Comparison of ENCODE assay signal across 26 mouse cellular contexts in the genomic region with DNA sequence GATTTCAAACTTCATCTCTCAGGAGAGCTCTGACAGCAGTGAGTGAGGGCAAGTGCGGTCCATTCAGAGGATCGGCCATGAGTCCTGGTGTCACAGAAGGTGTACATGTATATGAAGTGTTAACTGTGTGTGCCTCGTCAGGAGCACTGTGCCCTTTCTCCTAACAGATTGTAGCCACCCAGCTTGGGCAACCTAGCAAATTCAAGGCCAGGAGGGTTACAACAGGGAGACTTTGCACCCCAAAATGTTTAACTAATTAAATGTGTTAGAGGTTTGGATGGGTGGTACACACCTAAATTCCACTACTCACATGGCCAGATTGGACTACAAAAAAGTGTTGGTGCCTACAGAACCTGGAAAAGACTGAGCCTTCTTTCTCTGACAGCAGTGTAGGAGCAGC. TPM values are rescaled to one million over a fixed set of nuclear protein-coding genes. Genes with fewer than 3 reads are reported as not detected.
A peak's percentile ranks its signal among the peaks of the same experiment; 100 is the strongest.
DNase-seq lines count a peak whose midpoint lies in the region; ATAC-seq and TF ChIP-seq lines count a peak whose summit lies in the region.
"Had no signal": no experiment of that assay in that cellular context is flagged by ENCODE, and none has a peak within 500 bp of the region (broad histone marks: within the 10 kb centered on the region; RNA-seq: fewer than 3 reads in every experiment).

No protein-coding gene starts in this region.

- H3ac ChIP-seq in myocyte (ENCODE audit: control insufficient read depth, insufficient read length), result no peak overlapping the region

- H3K27ac ChIP-seq in heart, postnatal 0 days (ENCODE audit: low read depth), result peak overlapping the region; percentile 90; the same call in 1 of the 2 replicates
- H3K27ac ChIP-seq in heart, embryonic 11.5 days (ENCODE audit: low read depth, low read length), result no peak overlapping the region
- H3K27ac ChIP-seq in layer of hippocampus, adult 2 months, result peak overlapping the region; percentile 40; the same call in 1 of the 2 replicates
- H3K27ac ChIP-seq in brown adipose tissue, adult 24 weeks (replicated peaks; ENCODE audit: low read depth, low read length), result peak overlapping the region; percentile 64
- H3K27ac ChIP-seq: forebrain, embryonic 13.5 days; hindbrain, embryonic 12.5 days; hindbrain, postnatal 0 days; intestine, embryonic 15.5 days; left cerebral cortex, adult 2 months; limb, embryonic 12.5 days; liver, embryonic 14.5 days; lung, embryonic 15.5 days; midbrain, embryonic 10.5 days had no signal

- TF ChIP-seq CTCF in heart, postnatal 0 days (IDR thresholded peaks at IDR 0.05; ENCODE audit: low read depth), result no peak
- TF ChIP-seq CTCF in layer of hippocampus, adult 2 months (conservative IDR thresholded peaks at IDR 0.05), result no peak

- no peak for TF ChIP-seq POLR2A in myocyte (IDR thresholded peaks at IDR 0.05; ENCODE audit: insufficient read length, low read depth)

- no peak for ATAC-seq in heart, postnatal 0 days (ENCODE audit: insufficient read depth, low read depth)
- no peak for ATAC-seq in heart, embryonic 11.5 days (replicated peaks; ENCODE audit: insufficient number of reproducible peaks, low FRiP score, low TSS enrichment)
- ATAC-seq: forebrain, embryonic 13.5 days; hindbrain, postnatal 0 days; intestine, embryonic 15.5 days had no signal

- no peak overlapping the region for H3K4me3 ChIP-seq in heart, postnatal 0 days (ENCODE audit: low read depth, low read length)
- H3K4me3 ChIP-seq in heart, embryonic 11.5 days (ENCODE audit: low read depth, low read length), result no peak overlapping the region
- no peak overlapping the region for H3K4me3 ChIP-seq in layer of hippocampus, adult 2 months
- H3K4me3 ChIP-seq in brown adipose tissue, adult 24 weeks (ENCODE audit: insufficient read depth, low read depth, low read length), result no peak overlapping the region
- no peak overlapping the region for H3K4me3 ChIP-seq in myocyte
- H3K4me3 ChIP-seq: erythroblast, embryonic 14.5 days; forebrain, embryonic 13.5 days; heart, embryonic 13.5 days; hindbrain, embryonic 12.5 days; intestine, embryonic 15.5 days; left cerebral cortex, adult 2 months; limb, embryonic 12.5 days; lung, embryonic 15.5 days; midbrain, embryonic 10.5 days had no signal

- H3K36me3 ChIP-seq in heart, postnatal 0 days (replicated peaks; ENCODE audit: control insufficient read depth, insufficient read depth, low read length), result peaks cover 17% of the 10 kb centered on the region
- H3K36me3 ChIP-seq in heart, embryonic 11.5 days (ENCODE audit: control insufficient read depth, insufficient read depth, low read length), result peaks cover 6% of the 10 kb centered on the region
- peaks cover 13% of the 10 kb centered on the region for H3K36me3 ChIP-seq in myocyte (ENCODE audit: control insufficient read depth, insufficient read depth)

- no peak for DNase-seq in heart, postnatal 0 days (ENCODE audit: low spot score)
- DNase-seq in layer of hippocampus, adult 2 months (ENCODE audit: low spot score in 2 of 2), result no peak
- no peak for DNase-seq in layer of hippocampus, postnatal 10 days (ENCODE audit: low spot score in 2 of 2)
- DNase-seq: adrenal gland, postnatal 25 days; B cell, adult 2 months; cerebellum, adult 2 months; cerebellum, postnatal 14 days; gastrocnemius, postnatal 25 days; heart, adult 11 months; heart, postnatal 36 days; kidney, postnatal 10 days; thymus, postnatal 4 days had no signal

- H3K4me1 ChIP-seq in heart, postnatal 0 days (ENCODE audit: control insufficient read depth, insufficient read depth), result peaks cover 28% of the 10 kb centered on the region
- 0 out of 2 replicates have a peak, but pooled peaks cover 5% of the 10 kb centered on the region for H3K4me1 ChIP-seq in heart, embryonic 11.5 days (ENCODE audit: control insufficient read depth, insufficient read depth, low read length)
- H3K4me1 ChIP-seq in brown adipose tissue, adult 24 weeks (ENCODE audit: control insufficient read depth, insufficient read depth, insufficient read length, low read length), result peaks cover 19% of the 10 kb centered on the region
- H3K4me1 ChIP-seq: forebrain, embryonic 13.5 days; hindbrain, embryonic 12.5 days; intestine, embryonic 15.5 days; lung, embryonic 15.5 days had no signal

- no peak overlapping the region for H3K9ac ChIP-seq in heart, postnatal 0 days (replicated peaks; ENCODE audit: low read depth, low read length)
- H3K9ac ChIP-seq in heart, embryonic 11.5 days (ENCODE audit: low read depth, low read length), result no peak overlapping the region
- H3K9ac ChIP-seq: forebrain, embryonic 13.5 days; heart, embryonic 13.5 days; hindbrain, embryonic 12.5 days; intestine, embryonic 15.5 days; limb, embryonic 12.5 days; liver, embryonic 14.5 days; lung, embryonic 15.5 days had no signal

- H3K79me2 ChIP-seq in myocyte (ENCODE audit: control insufficient read depth, insufficient read depth), result peaks cover 68% of the 10 kb centered on the region

- no peak overlapping the region for H3K4me2 ChIP-seq in heart, postnatal 0 days (ENCODE audit: low read depth, low read length)
- H3K4me2 ChIP-seq in heart, embryonic 11.5 days, result no peak overlapping the region
- peak overlapping the region; percentile 68 for H3K4me2 ChIP-seq in myocyte (ENCODE audit: low read depth)
- H3K4me2 ChIP-seq: forebrain, embryonic 13.5 days; heart, embryonic 13.5 days; hindbrain, embryonic 12.5 days; intestine, embryonic 15.5 days; limb, embryonic 12.5 days; lung, embryonic 15.5 days had no signal

- H3K9me3 ChIP-seq in heart, postnatal 0 days (replicated peaks; ENCODE audit: control insufficient read depth, low read length), result no peaks in the 10 kb centered on the region
- H3K9me3 ChIP-seq in heart, embryonic 11.5 days (replicated peaks; ENCODE audit: control insufficient read depth, low read length), result no peaks in the 10 kb centered on the region
- H3K9me3 ChIP-seq: forebrain, embryonic 13.5 days; heart, embryonic 13.5 days; hindbrain, embryonic 12.5 days; intestine, embryonic 15.5 days; limb, embryonic 12.5 days; lung, embryonic 15.5 days; midbrain, embryonic 10.5 days had no signal

- no peak for TF ChIP-seq EP300 in heart, postnatal 0 days (IDR thresholded peaks at IDR 0.05; ENCODE audit: low read depth)

- WGBS in heart, postnatal 0 days, result 67% methylated on average over 3 of the region's 3 CpGs
- WGBS in heart, embryonic 11.5 days (ENCODE audit: insufficient replicate concordance), result 84% methylated on average over 3 of the region's 3 CpGs

- H3K27me3 ChIP-seq in heart, postnatal 0 days (ENCODE audit: control insufficient read depth, insufficient read depth, low read length), result no peaks in the 10 kb centered on the region
- no peaks in the 10 kb centered on the region for H3K27me3 ChIP-seq in heart, embryonic 11.5 days (ENCODE audit: control insufficient read depth, insufficient read depth, low read length)
- H3K27me3 ChIP-seq in myocyte (ENCODE audit: control insufficient read depth, insufficient read depth, insufficient read length), result no peaks in the 10 kb centered on the region
- H3K27me3 ChIP-seq: forebrain, embryonic 13.5 days; heart, embryonic 13.5 days; hindbrain, embryonic 12.5 days; intestine, embryonic 15.5 days; limb, embryonic 12.5 days; lung, embryonic 15.5 days had no signal

TF ChIP-seq in myocyte, 11 proteins besides CTCF, POLR2A, EP300 and RAD21:
- TF ChIP-seq E2F4 (IDR thresholded peaks at IDR 0.05; ENCODE audit: insufficient read depth), result no peak
- no peak for TF ChIP-seq TCF12 (IDR thresholded peaks at IDR 0.05; ENCODE audit: insufficient read depth, poor library complexity, severe bottlenecking)
- TF ChIP-seq MYOD1 (IDR thresholded peaks at IDR 0.05; ENCODE audit: control insufficient read depth in 1 of 3, insufficient read length in 2 of 3, low read depth in 2 of 3), result no peak
- TF ChIP-seq USF1 (IDR thresholded peaks at IDR 0.05; ENCODE audit: low read depth), result no peak

RNA-seq across cellular contexts. Expression of gene Bsn, which starts 31.4 kb away (rescaled TPM):
- total RNA-seq in heart, postnatal 0 days (2014; rRNA removed; ENCODE audit: low replicate concordance), result 0.42 TPM in 1 of 2 replicates, not detected in the other
- polyA plus RNA-seq in heart, postnatal 0 days (2015; fragmentation: Nextera tagmentation; extraction: Ambion mirVana), result 0.01 and 0.03 TPM in 2 replicates
- polyA plus RNA-seq in heart, embryonic 11.5 days (2014; fragmentation: Nextera tagmentation; extraction: Ambion mirVana), result 0.58 and 0.77 TPM in 2 replicates
- total RNA-seq in layer of hippocampus, adult 2 months (2021), result 100 to 1,000 TPM; 236 to 246 TPM
- total RNA-seq in layer of hippocampus, postnatal 10 days (2021), result 100 to 1,000 TPM; 129 to 137 TPM
- 0.24 and 0.29 TPM in 2 replicates for polyA plus RNA-seq in brown adipose tissue, adult 24 weeks (2012; ENCODE audit: insufficient read depth, insufficient read length, missing spikeins)
- polyA plus RNA-seq in myocyte (2012; fragmentation: generic; extraction: Trizol), result 0.56 TPM

RNA-seq across cellular contexts. Expression of gene Dag1, which starts 42.2 kb away (rescaled TPM):
- total RNA-seq in heart, postnatal 0 days (2014; rRNA removed; ENCODE audit: low replicate concordance), result 209 and 229 TPM in 2 replicates
- 99.2 and 106 TPM in 2 replicates for polyA plus RNA-seq in heart, postnatal 0 days (2015; fragmentation: Nextera tagmentation; extraction: Ambion mirVana)
- polyA plus RNA-seq in heart, embryonic 11.5 days (2014; fragmentation: Nextera tagmentation; extraction: Ambion mirVana), result 115 and 149 TPM in 2 replicates
- 10 to 100 TPM; 74.4 to 76.5 TPM for total RNA-seq in layer of hippocampus, adult 2 months (2021)
- 100 to 1,000 TPM; 132 to 136 TPM for total RNA-seq in layer of hippocampus, postnatal 10 days (2021)
- polyA plus RNA-seq in brown adipose tissue, adult 24 weeks (2012; ENCODE audit: insufficient read depth, insufficient read length, missing spikeins), result 116 and 133 TPM in 2 replicates
- 195 TPM for polyA plus RNA-seq in myocyte (2012; fragmentation: generic; extraction: Trizol)
